Mouse (Mus musculus): ENCODE results near the gene Stk39.

Stk39 gene

GRCm38 (mm10) chr2:68464456-68464855, 7.6 kb downstream of the Stk39 start:
- in situ Hi-C loops (cut with MboI, MseI): loop anchor here in 1 of 2 experiments (10.0 kb wide), 1 partner anchor 1060 kb away; no protein-coding TSS in a partner anchor

- in situ Hi-C loops (cut with MboI, MseI): loop anchor here in 1 of 2 experiments (10.0 kb wide), 1 partner anchor 1059 kb away; no protein-coding TSS in a partner anchor
Measured at GRCm38 (mm10) chr2:68463801-68464200, 8.3 kb downstream of the Stk39 start.

GRCm38 (mm10) chr2:68458115-68458514, 14.0 kb downstream of the Stk39 start:
- in situ Hi-C loops (cut with MboI, MseI): no loop called here

GRCm38 (mm10) chr2:68457455-68458032, 14.5 kb downstream of the Stk39 start:
- in situ Hi-C loops (cut with MboI, MseI): no loop called here

GRCm38 (mm10) chr2:68456899-68457298, 15.2 kb downstream of the Stk39 start:
- in situ Hi-C loops (cut with MboI, MseI): no loop called here

- in situ Hi-C loops (cut with MboI, MseI): no loop called here
Measured at GRCm38 (mm10) chr2:68452379-68452778, 19.7 kb downstream of the Stk39 start.

- in situ Hi-C loops (cut with MboI, MseI): no loop called here
Measured at GRCm38 (mm10) chr2:68448035-68448434, 24.0 kb downstream of the Stk39 start.

- in situ Hi-C loops (cut with MboI, MseI): no loop called here
Measured at GRCm38 (mm10) chr2:68443141-68443540, 28.9 kb downstream of the Stk39 start.

- in situ Hi-C loops (cut with MboI, MseI): no loop called here
Measured at GRCm38 (mm10) chr2:68442113-68442717, 29.9 kb downstream of the Stk39 start.

GRCm38 (mm10) chr2:68439614-68440013, 32.5 kb downstream of the Stk39 start:
- in situ Hi-C loops (cut with MboI, MseI): no loop called here

- in situ Hi-C loops (cut with MboI, MseI): no loop called here
Measured at GRCm38 (mm10) chr2:68437920-68438319, 34.1 kb downstream of the Stk39 start.

- in situ Hi-C loops (cut with MboI, MseI): no loop called here
Measured at GRCm38 (mm10) chr2:68437216-68437615, 34.9 kb downstream of the Stk39 start.

- in situ Hi-C loops (cut with MboI, MseI): no loop called here
Measured at GRCm38 (mm10) chr2:68436305-68436704, 35.8 kb downstream of the Stk39 start.

- in situ Hi-C loops (cut with MboI, MseI): no loop called here
Measured at GRCm38 (mm10) chr2:68435494-68436255, 36.4 kb downstream of the Stk39 start.

- in situ Hi-C loops (cut with MboI, MseI): loop anchor here in 1 of 2 experiments (5.0 kb wide), 1 partner anchor 32 kb away; no protein-coding TSS in a partner anchor
Measured at GRCm38 (mm10) chr2:68434997-68435396, 37.1 kb downstream of the Stk39 start.

- in situ Hi-C loops (cut with MboI, MseI): loop anchor here in 1 of 2 experiments (5.0 kb wide), 1 partner anchor 33 kb away; no protein-coding TSS in a partner anchor
Measured at GRCm38 (mm10) chr2:68434576-68434975, 37.5 kb downstream of the Stk39 start.

GRCm38 (mm10) chr2:68433736-68434312, 38.2 kb downstream of the Stk39 start:
- in situ Hi-C loops (cut with MboI, MseI): loop anchor here in 1 of 2 experiments (5.0 kb wide), 1 partner anchor 33 kb away; no protein-coding TSS in a partner anchor

GRCm38 (mm10) chr2:68432834-68433233, 39.2 kb downstream of the Stk39 start:
- in situ Hi-C loops (cut with MboI, MseI): loop anchor here in 1 of 2 experiments (5.0 kb wide), 1 partner anchor 34 kb away; no protein-coding TSS in a partner anchor

- in situ Hi-C loops (cut with MboI, MseI): loop anchor here in 1 of 2 experiments (5.0 kb wide), 1 partner anchor 36 kb away; no protein-coding TSS in a partner anchor
Measured at GRCm38 (mm10) chr2:68431024-68431962, 40.8 kb downstream of the Stk39 start.

GRCm38 (mm10) chr2:68430493-68430892, 41.6 kb downstream of the Stk39 start:
- in situ Hi-C loops (cut with MboI, MseI): loop anchor here in 1 of 2 experiments (5.0 kb wide), 1 partner anchor 37 kb away; no protein-coding TSS in a partner anchor

Data from T-helper 17 cell (primary cell).